Mouse (Mus musculus) Patski (cell line): ENCODE data around the gene Best2. TPM values are rescaled to one million over a fixed set of nuclear protein-coding genes. Genes with fewer than 3 reads are reported as not detected.
A peak's percentile ranks its signal among the peaks of the same experiment; 100 is the strongest.

Experiments used
- ATAC-seq: fragments of 100-300 bp; one replicate; pipeline ENCODE4 v1.8.0; 2021
- CTCF ChIA-PET: fragments of 350-600 bp; sonication (Branson Sonifier 250); formaldehyde crosslinking; loops from one replicate; lab custom pipeline; 2022; ENCODE audit warnings: inconsistent platforms; lab: Charles Lee
- POLR2A ChIA-PET: fragments of 350-600 bp; sonication (Branson Sonifier 250); formaldehyde crosslinking; loops from one replicate; lab custom pipeline; 2022; ENCODE audit warnings: antibody characterized with exemption, inconsistent platforms; lab: Charles Lee
- DNase-seq: peaks from one replicate; pipeline ENCODE4 v3.0.0-alpha.2; 2011; ENCODE audit warnings: low read depth, low spot score
- H3K27me3 ChIP-seq: fragments of 371-371 bp; one replicate; pipeline ENCODE4 v1.5.1; 2021
- CTCF ChIP-seq: fragments of 100-300 bp; IDR thresholded peaks from one replicate; pipeline ENCODE4 v1.5.1; 2021
- in situ Hi-C: fragments of 300-500 bp; cut with MboI; formaldehyde crosslinking; loops from 3 replicates; pipeline ENCODE4 v1.11.1; 2018; ENCODE audit warnings: low pct_unique_long_range_greater_than_20kb, mixed read lengths
- polyA plus RNA-seq: library from polyadenylated mRNA; unstranded; gene quantifications from one replicate; pipeline ENCODE4 v1.2.3, GENCODE M21; 2021

The Best2 gene
- polyA plus RNA-seq, 1 experiment from 2014 or later, result 0.05 TPM

- DNase-seq, result no peak
- in situ Hi-C loops, result no loop called here
- H3K27me3 ChIP-seq, result no peaks in the 10 kb centered on the region
- ChIA-PET POLR2A (interaction anchor here (0.7 to 4.1 kb wide), 7 partner anchors 9 to 58 kb away, joined by 3 to 22 read pairs (median 5); partner anchors contain the start of genes Fbxw9, Junb and Trir), CTCF (interaction anchor here (0.7 to 2.6 kb wide), 6 partner anchors 10 to 62 kb away, joined by 3 to 8 read pairs (median 3); partner anchors contain the start of genes Asna1, Man2b1 and Trir)
- no peak for TF ChIP-seq CTCF
- ATAC-seq, result no peak
Measured at GRCm38 (mm10) chr8:85035728-85036310, 21.5 kb upstream of the Best2 start.

GRCm38 (mm10) chr8:85035165-85035727 lies 20.9 kb upstream of the Best2 start:
- in situ Hi-C loops, result no loop called here
- no peak for DNase-seq
- no peak for ATAC-seq
- TF ChIP-seq CTCF, result no peak
- POLR2A ChIA-PET, result interaction anchor here (1.3 to 4.1 kb wide), 3 partner anchors 9 to 40 kb away, joined by 3 to 22 read pairs (median 11); partner anchors contain the start of gene Trir
- CTCF ChIA-PET, result interaction anchor here (0.7 to 2.6 kb wide), 4 partner anchors 9 to 61 kb away, joined by 3 to 8 read pairs (median 4); partner anchors contain the start of genes Asna1, Man2b1 and Trir
- H3K27me3 ChIP-seq, result no peaks in the 10 kb centered on the region

- ChIA-PET CTCF (interaction anchor here (1.4 to 1.6 kb wide), 2 partner anchors 28 to 61 kb away, joined by 3 to 4 read pairs; no protein-coding TSS in a partner anchor), POLR2A (no interaction called here)
- no peak for TF ChIP-seq CTCF
- ATAC-seq (no peak), DNase-seq (no peak)
- no peaks in the 10 kb centered on the region for H3K27me3 ChIP-seq
- in situ Hi-C loops, result no loop called here
Measured at GRCm38 (mm10) chr8:85034764-85035163, 20.4 kb upstream of the Best2 start.

GRCm38 (mm10) chr8:85033867-85034266 lies 19.5 kb upstream of the Best2 start:
- in situ Hi-C loops, result no loop called here
- no peak for DNase-seq
- POLR2A ChIA-PET, result no interaction called here
- TF ChIP-seq CTCF, result no peak
- H3K27me3 ChIP-seq, result no peaks in the 10 kb centered on the region
- no peak for ATAC-seq
- CTCF ChIA-PET, result no interaction called here

GRCm38 (mm10) chr8:85032622-85033311 lies 18.4 kb upstream of the Best2 start:
- POLR2A ChIA-PET, result no interaction called here
- H3K27me3 ChIP-seq, result no peaks in the 10 kb centered on the region
- DNase-seq (no peak), ATAC-seq (no peak)
- TF ChIP-seq CTCF, result no peak
- in situ Hi-C loops, result no loop called here
- CTCF ChIA-PET, result interaction anchor here (3.1 kb wide), 1 partner anchor 58 kb away, joined by 9 read pairs; no protein-coding TSS in a partner anchor

- no peak for ATAC-seq
- no peak for TF ChIP-seq CTCF
- no peak for DNase-seq
- in situ Hi-C loops, result no loop called here
- H3K27me3 ChIP-seq, result no peaks in the 10 kb centered on the region
- ChIA-PET CTCF (no interaction called here), POLR2A (interaction anchor here (0.8 kb wide), 1 partner anchor 9 kb away, joined by 3 read pairs; no protein-coding TSS in a partner anchor)
Measured at GRCm38 (mm10) chr8:85029271-85029670, 14.9 kb upstream of the Best2 start.

- POLR2A ChIA-PET, result no interaction called here
- in situ Hi-C loops, result no loop called here
- TF ChIP-seq CTCF, result no peak
- H3K27me3 ChIP-seq, result no peaks in the 10 kb centered on the region
- ATAC-seq, result no peak
- CTCF ChIA-PET, result interaction anchor here (1.0 kb wide), 2 partner anchors 33 to 53 kb away, joined by 3 read pairs; no protein-coding TSS in a partner anchor
- DNase-seq, result no peak
Measured at GRCm38 (mm10) chr8:85027922-85028321, 13.6 kb upstream of the Best2 start.

GRCm38 (mm10) chr8:85027516-85027855 lies 13.2 kb upstream of the Best2 start:
- ATAC-seq, result no peak
- in situ Hi-C loops, result no loop called here
- POLR2A ChIA-PET, result interaction anchor here (1.9 kb wide), 1 partner anchor 51 kb away, joined by 7 read pairs; no protein-coding TSS in a partner anchor
- no peaks in the 10 kb centered on the region for H3K27me3 ChIP-seq
- CTCF ChIA-PET, result interaction anchor here (1.0 kb wide), 1 partner anchor 34 kb away, joined by 3 read pairs; no protein-coding TSS in a partner anchor
- TF ChIP-seq CTCF, result no peak
- DNase-seq, result no peak

- DNase-seq (peak; percentile 85), ATAC-seq (peak; percentile 75)
- in situ Hi-C loops, result no loop called here
- ChIA-PET POLR2A (interaction anchor here (1.2 to 1.9 kb wide), 3 partner anchors 9 to 51 kb away, joined by 7 to 11 read pairs (median 9); partner anchors contain the start of gene Tnpo2), CTCF (interaction anchor here (1.5 to 2.0 kb wide), 2 partner anchors 10 to 14 kb away, joined by 4 to 8 read pairs; partner anchors contain the start of gene Tnpo2)
- no peak for TF ChIP-seq CTCF
- H3K27me3 ChIP-seq, result no peaks in the 10 kb centered on the region
Measured at GRCm38 (mm10) chr8:85026670-85027515, 12.6 kb upstream of the Best2 start, which contains the start of gene Trir. Trir (plus strand) TSS chr8:85026823.
